Mouse (Mus musculus) thymus, adult 18-20 months (tissue): Measurements from ENCODE around the gene BC017158.
A peak's percentile ranks its signal among the peaks of the same experiment; 100 is the strongest.
"Not testable (repeated sequence)": the region's sequence is repeated elsewhere in the genome, so short reads cannot be mapped to it uniquely, and the experiment has no call there.

Source experiments
- DNase-seq, 2 experiments: peaks; one replicate each; pipeline ENCODE4 v3.0.0; 2022; ENCODE audit warnings: mixed read lengths in 2 of 2

The BC017158 gene

DNA sequence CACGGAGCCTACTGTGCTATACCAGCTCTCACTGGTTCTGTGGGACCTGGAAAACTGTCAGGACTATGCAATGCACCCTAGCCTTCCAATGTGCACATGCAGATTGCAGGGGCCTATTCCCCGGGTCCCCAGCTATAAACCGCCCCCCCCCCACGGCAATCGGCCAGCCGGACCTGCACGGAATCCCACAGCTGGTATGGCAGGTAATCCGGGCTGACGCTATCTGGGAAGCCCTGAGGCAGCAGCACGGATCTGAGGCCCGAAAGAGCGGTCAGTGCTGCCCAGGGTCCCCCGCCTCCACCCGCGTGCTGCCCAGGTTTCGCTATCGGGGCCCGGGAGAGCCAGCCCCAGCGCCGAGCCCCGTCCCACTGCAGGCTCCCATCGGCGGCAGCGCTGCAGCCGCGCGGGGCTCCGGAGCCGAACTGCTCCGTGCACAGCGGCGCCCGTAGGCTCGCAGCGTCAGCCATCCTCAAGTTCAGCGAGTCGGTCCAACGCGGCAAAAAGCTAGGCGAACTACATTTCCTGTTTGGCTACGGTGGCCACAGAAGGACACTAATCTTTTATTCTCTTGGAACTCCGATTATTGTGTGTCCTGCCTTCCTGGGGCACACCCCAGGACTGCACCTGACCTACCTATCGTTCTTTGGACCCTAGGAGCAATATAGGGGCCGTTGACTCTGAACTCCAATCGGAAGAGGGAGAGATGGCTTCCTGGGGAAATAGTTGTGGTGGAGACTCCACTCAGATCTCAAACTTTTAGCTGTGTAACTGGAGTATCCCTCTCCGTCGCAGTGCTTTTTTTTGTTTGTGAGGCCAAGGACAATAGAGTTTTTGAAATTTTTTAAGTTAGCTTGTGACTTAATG lies at the start of gene BC017158:
Gene BC017158 (minus strand): TSS at position 554 of the 864 bp plus-strand sequence.
- peak; percentile 45 to 63 for DNase-seq

DNA sequence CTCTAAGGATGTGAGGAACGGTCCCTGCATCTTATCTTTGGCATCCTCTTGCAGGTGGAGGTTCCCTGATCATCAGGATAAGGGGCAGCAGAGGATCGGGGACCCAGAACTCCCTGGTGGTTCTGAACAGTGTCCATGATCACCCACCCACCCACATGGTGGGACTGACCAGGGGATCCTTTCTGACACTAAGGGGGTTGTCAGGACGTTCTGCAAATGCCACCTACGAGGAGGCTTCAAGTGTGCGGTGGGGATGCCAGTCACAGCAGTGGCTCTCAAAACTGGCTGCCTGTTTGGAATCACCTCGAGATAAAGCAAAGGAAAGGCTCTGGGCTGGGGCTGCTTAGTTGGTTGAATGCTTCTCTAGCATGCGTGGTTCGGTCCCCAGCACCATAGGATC lies 49.0 kb upstream of the BC017158 start:
- DNase-seq = no peak

DNA sequence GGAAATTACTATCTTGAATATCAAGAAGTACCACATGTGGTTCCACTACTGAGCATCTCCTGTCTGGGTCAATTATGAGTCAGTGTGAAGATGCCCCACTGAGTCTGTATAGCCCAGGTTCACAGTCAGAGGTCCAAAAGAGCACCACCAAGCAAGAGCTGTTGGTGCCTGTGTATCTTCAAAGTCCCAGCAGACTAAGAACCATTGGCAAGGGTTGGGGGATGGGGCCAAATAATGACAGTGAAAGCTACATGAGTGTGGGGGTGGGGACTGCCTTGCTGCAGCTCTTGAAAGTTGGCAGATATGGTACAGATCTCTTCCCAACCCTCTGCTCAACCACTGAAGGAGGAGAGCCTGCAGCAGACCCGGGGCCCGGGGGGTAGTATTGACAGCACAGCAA lies 48.6 kb upstream of the BC017158 start:
- DNase-seq = no peak

DNA sequence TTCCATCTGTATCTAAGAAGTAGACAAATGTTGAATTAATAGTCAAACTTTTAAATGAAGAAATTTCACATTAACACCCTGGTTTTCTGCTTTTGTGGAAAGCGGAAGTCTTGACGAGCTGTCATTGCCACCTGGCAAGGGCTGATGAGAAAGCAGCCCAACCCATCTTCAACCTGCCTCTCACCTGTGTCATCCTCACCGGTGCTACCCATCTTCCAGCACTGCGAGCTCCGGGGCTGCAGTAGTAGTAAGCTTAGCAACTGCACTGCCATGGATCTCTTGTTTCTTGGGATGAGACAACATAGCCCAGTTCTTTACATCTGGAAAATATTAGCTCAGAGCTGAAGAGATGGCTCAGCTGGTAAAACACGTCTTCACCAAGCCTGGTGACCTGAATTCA lies 47.7 kb upstream of the BC017158 start:
- no peak for DNase-seq

DNA sequence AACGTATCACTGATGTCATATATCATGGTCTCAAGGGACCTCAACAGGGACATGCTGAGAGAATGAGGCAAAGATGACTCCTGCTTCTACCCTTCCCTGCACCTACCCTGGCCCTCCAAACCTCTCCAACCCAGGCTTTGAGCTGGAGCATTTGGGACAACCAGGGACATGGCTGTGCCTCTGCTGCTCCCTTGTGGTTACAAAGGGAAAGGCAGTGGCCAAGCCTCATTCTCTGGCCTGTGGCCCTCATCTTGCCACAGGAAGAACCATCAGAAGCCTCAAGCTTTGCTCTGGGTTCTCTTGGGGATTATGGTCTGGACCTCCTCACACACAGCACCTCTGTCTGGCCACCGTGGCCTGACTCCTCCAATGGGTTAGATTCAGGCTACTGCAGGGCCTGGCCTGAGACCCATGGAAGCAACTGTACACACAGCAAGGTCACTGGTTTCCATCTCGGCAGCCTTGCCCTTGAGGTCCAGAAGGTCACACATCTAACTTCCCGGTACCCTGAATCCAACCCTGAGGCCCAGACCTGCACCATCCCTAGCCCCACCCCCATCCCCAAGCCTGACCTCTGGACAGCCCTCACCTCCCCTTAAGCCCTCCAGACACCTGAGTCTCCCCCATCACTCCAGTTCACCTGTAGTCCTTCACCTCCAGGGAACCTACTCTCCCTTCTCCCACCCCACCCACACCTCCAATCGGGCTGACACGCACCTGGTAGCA lies 47.1 kb upstream of the BC017158 start:
- peak; percentile 25 for DNase-seq

DNA sequence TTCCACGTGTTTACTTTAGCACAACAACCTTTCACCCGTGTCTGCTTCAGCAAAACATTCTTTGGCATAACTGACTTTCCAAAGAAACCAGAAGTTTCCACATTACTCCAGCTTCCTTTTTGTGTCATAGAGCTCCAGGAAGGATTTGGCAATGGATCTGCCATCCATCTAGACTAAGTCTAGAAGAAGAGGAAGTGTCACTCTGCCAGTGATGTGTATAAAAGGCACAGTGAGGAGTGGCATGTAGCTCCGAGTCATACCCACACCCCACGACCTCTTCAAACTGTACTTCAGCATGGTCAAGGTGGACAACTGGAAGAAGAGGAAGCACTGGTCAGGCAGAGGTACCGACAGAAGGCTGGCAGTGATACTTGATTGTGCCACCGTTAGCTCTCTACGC lies 46.5 kb upstream of the BC017158 start:
- DNase-seq = no peak

DNA sequence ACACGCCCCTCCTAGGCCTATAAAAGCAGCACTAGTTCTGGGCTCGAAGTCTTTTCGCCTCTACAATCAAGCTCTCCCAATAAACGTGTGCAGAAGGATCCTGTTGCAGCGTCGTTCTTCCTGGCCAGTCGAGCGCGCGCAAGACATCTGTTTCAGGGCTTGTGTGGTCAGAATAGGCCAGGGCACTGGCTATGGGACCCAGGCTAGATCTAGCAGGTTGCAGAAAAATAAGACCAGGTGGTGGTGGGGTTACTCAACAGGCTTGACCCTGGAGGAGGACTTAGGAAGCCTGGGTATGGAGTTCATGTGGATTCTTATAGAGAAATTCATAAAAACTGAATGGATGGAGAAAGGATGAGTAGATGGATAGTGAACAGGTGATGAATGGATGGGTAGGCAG lies 44.7 kb upstream of the BC017158 start:
- not testable (repeated sequence) for DNase-seq

DNA sequence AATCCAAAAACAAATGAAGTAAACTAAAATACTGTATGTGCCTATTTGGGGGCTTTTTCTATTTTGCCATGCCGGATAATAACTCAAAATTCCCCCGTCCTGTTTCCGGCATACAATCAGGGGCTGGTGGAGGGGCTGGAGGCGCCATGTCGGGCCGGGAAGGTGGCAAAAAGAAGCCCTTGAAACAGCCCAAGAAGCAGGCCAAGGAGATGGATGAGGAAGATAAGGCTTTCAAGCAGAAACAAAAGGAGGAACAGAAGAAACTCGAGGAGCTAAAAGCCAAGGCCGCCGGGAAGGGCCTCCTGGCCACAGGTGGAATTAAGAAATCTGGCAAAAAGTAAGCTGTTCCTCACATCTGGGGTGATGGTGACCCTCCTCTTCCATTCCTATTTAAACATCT lies 42.4 kb upstream of the BC017158 start:
- DNase-seq = not testable (repeated sequence)

DNA sequence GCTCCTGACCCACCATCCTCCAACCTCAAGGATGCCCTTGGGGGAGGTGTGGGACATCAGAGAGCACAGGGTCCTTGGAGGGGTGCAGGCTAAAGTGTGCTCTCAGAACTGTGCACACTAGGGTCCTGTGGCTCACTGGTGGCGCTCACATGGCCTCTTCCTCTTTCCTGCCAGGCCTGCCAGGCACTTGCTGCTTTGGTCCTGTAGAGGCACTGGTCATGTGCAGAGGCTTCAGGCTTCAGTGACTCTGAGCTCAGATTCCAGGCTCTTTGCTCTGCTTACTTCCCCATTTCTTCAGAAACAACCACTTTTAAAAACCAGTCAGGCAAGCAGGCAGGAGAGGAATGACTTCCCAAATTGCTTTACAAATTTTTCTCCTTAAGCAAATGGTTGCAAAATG lies 34.9 kb upstream of the BC017158 start:
- DNase-seq = no peak

DNA sequence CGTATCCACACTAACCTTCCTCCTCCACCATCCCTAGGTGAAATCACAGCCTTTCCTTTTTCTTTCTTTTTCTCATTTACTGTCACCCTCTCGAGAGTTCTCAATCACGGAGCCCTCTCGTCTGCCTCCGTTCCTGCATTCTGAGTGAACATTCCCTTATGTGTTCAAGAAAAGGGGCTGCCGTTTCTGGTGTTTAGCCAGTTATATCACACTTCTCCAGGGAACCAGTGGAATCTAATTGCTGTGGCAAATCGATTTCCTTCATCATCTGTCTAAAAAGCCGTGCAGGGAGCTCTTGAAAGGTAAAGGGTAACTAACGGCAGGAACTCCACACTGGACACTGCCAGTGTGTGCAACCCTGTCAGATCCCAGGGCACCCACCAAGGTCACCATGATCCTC lies 33.0 kb upstream of the BC017158 start:
- DNase-seq = no peak

DNA sequence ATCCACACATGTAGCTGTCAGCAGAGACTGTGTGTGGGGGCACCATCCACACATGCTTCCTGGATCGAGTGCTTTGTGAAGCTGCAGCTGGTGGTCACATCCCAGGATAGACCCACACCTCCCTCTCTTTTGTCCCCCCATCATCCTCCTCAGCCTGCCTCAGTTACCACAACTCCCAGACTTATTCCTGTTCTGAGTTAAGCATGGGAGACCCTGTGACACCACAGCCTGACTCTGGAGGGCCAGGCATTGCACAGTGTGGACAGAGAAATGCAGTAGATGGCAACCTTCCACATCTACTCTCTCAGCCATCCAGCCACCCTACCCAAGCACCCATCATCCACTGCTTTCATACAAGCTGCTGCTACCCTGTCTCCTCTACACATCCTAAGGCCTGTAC lies 27.0 kb upstream of the BC017158 start:
- DNase-seq = no peak

DNA sequence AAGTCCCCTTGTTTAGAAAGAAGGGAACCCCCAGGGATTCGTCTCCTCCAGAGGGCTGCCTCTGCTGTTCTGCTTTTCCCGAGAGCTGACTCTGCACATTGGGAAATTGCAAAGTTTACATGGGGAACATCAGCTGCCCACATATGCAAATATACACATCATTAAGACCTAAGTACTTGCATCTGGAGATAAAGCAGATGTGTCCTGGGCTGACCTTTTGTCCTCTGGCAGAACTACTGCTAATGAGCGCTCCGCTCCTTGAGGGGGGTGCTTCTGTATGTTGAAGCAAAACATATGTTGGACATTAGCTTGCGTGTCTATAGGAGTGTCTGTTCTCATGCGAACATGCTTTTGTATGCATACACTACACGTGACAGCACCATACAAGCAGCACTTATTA lies 23.3 kb upstream of the BC017158 start:
- DNase-seq = no peak

DNA sequence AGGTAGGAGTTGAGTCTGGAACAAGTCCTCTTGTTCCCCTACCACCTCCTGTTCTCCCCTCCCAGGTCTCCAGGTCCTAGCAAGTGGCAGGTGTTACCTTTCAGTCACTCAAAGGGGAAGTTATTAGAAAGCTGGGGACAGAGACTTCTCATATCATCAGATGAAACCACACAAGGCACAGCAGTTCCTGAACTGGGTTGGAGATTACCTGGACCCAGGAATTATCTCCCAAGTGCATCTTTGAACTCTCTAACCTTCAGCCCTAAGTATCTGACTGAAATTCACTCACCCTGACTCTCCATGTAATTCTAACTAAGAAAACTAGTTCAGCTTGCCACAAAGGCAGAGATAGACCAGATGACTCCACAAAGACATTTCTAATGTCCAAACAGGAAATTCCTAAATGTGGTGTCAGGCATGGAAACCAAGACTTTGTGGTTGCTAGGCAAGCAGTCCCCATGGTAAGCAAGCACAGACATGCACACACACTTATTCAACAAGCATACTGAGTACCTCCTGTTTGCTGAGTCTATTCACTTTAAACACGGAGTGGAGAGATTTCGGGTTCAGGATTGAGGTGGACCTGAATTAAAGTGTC lies 22.3 kb upstream of the BC017158 start:
- DNase-seq = no peak

DNA sequence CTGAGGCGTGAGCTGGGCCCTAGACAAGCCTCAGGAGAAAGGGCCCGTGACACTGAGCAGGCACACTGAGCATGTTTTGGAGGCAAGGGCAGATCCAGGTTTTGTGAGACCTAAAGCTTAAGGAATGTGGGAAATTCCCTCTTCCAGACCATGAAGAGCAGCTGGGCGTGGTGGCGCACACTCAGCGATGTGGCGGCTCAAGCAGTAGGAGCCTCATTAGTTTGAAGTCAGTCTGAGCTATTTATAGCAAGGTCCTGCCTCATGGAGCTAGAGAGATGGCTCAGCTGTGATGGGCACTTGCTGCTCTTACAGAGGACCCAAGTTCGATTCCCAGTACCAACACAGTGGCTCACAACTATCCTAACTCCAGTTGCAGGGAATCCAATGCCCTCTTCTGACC lies 21.2 kb upstream of the BC017158 start:
- no peak for DNase-seq

DNA sequence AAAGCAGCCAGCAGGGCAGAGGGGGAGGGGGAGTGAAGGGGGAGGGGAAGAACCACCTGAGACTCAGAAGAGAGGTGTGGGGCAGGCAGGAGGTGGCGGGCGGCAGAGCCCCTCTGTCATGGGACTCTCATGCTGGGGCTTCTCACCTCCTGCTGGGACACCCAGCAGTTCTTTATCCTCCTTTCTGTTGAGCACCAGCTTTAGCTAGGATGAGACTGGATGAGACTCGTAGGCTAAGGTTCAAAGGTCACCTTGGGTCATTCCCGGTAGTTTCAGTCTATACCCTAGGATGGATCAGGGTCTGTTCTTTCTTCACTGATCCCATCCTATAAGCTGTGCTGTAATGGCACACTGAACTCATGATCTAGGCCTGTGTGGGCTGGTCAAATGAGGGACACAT lies 19.0 kb upstream of the BC017158 start:
- no peak for DNase-seq

DNA sequence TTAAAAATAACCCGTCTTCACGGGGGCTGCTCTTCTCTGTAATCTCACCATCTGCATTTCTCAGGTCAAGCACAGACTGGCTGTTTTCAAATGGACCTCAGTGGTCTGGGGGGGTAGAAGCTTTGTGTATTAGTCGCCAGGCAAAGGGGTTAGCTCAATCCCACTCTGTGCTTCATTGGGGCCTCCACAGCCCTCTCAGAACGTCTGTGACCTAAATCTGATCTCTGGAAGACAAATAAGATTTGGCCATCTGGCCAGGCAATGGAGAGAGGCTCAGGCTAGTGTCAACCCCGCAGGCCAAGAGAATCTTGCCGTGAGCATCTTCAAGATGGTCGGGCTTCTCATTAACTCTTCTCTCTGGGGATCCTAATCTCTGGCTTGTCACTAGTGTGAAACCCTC lies 16.5 kb upstream of the BC017158 start:
- DNase-seq = no peak

DNA sequence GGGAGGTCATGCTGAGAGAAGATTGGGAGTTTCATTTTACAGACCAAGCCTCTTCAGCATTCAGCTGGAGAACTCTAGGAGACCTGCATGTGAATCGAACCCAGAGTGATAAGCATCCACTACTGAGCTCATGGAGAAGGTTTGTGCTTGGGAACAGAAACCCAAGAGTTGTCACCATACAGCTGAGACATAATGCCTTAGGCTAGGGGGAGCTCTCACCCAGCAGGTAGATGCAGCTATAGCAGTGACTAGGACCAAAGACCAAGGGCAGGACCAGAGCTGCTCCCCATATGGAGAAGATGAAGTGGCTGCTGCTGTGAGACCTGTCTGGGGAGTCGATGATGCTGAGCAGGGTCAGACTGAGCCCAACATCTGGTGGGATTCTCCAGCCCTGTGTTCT lies 15.6 kb upstream of the BC017158 start:
- no peak for DNase-seq

DNA sequence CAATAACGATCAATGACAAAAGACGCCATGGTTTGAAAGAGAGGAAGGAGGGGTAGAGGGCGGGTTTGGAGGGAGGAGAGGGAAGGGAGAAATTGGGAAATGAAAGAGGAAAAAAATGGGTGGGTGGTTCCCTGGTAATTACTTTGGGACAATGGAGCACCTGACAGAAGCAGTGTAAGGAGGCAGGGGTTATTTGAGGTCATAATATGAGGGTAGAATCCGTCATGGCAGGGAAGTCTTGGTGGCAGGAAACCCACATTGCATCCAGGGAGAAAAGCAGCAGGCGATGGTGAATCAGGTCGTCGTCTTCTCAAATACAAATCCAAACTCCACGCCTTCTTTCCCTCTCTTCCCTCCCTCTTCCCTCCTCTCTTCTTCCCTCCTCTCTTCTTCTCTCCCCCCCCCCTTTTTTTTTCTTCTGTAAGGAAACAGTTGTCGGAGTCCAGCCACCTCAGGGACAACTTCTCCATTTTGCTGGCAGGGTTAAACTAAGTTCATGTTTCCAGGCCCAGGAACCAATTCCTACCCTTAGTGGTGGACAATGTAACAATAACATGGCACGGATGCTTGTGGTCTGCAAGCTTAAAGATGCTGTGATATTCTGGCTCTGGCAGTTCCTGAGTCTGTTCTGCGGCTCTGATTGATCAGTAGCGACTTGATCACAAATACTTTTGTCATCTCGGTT lies 14.5 kb upstream of the BC017158 start:
- DNase-seq = no peak

DNA sequence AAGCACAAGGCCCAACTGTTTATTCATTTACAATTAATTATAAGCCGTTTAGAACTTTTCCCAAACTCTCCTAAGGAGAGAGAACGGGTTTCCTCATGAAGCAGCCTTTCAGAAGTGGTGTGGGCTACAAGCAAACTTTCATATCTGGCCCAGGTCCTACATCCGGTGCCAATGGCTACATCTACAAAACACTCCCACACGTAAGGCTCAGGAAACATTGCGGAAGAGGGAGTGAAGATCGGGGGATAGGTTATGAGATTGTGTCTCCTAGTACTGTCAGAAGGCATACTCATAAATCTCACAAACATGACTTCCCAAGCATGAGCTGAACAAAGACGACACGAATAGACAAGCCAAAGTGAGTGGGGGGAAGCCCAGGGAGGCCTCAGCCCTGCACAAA lies 13.8 kb upstream of the BC017158 start:
- no peak for DNase-seq

DNA sequence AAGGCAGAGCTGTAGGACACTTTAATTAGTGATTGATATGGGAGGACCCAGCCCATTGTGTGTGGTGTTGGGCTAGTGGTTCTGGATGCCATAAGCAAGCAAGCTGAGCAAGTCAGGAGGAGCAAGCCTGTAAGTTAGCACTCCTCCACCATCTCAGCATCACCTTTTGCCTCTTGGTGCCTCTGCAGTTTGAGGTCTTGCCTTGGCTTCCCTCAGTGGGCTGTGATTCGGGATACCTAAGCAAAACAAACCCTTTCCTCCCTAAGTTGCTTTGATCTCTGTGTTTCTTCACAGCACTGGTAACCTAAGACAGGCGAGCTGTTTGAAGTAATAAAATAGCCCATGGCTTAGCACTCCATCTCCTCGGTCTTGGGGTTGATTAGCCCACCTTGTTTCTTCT lies 13.3 kb upstream of the BC017158 start:
- no peak for DNase-seq

DNA sequence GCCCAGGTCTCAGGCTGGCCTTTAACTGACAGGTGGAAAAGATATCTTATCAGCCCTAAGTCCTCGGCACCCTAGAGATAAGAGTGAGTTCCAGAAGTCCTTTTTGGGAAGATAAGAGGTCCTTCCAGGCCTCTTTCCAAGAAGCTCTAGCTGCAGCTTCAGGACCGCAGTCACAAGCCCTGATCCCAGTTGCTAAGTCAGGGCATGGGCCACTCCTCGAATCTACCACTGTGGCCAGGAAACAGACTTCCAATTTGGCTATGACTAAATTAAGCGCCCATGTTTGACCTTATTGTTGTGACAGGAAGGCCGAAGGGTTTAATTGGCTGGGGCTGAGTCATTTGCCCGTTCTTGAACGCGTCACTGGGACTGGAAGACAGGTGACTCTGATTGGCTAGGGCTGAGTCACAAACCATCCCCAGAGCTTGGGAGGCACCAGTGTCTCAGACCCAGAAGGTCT lies 12.3 kb upstream of the BC017158 start:
- DNase-seq = no peak

DNA sequence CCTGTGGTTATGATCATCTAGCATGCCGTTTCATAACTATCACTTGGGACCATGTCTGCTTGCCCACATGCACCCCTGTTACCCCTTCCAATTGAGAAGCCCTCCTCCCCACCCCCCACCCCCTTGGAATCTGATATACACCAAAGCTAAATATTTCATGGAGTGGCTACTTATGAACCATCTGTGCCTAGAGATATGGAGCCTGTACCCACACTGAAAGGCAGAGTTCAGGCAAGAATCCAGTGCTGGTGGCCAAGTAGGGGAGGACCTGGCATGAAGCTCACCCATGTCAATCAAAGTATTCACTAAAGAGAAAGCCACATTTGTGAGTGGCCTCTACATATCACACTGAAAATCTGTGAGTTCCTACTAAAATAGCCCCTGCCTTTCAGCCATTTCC lies 11.8 kb upstream of the BC017158 start:
- no peak for DNase-seq

DNA sequence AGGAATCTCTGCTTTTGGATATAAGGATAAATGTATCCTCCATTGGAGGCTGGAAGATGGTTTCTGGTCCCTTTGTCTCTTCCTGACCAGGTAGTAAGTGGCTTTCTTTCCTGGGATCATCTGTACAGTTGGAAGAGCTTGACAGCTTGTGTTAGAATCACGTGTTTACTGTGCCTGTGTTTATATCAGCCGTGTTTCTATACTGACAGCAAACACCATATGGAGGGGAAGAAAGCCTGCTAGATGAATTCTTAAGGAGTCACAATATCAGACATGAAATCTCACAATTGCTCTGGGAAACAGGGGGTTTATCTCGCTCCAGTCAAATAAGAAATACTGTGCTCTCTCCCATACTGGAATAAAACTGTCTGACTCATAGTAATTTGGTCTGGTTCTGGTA lies 11.2 kb upstream of the BC017158 start:
- no peak for DNase-seq
